Mouse (Mus musculus) ovary, adult 2 months (tissue): ENCODE results near the gene Zfp990. TPM values are rescaled to one million over a fixed set of nuclear protein-coding genes. Genes with fewer than 3 reads are reported as not detected.

ENCODE experiments used
- polyA plus RNA-seq: library from polyadenylated mRNA; depleted of rRNA; stranded (reverse); fragments of >200 nt; gene quantifications from 2 replicates; pipeline ENCODE4 v1.2.3, GENCODE M21; 2012; rRNA removed

Gene Zfp990
- not detected in 2 replicates for polyA plus RNA-seq

DNA sequence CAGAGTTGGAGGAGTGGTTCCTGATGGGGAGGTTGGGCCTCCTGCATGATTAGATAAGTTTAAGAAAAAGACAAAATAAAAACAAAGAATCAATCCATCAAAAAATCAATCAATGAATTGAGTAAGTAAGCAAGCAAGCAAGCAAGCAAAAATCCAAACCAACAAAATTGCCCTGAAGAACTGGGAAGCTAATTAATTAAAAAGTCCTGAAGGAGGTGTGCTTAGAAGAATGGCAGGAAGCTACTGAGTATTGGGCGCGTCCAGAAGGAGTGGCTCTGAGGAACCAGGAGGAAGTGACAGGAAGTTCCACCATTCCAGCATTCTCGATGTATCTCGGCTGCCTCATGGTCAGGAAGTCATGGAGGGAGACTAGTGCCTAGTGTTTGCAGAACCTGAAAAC lies at the start of gene Zfp990:
Gene Zfp990, plus strand, starts transcription at position 301 of the 400 bp plus-strand sequence.

GRCm38 (mm10) chr4:145585078-145585477 lies 74.5 kb downstream of the Zfp990 start, which contains the start of gene Gm13212:
TSS of gene Gm13212 (plus strand) at chr4:145585166.

Other genes with a start within 250 kb of the Zfp990 start
- 0.31 and 0.64 TPM in 2 replicates for gene Tnfrsf8, start 195.6 kb upstream of the Zfp990 start, polyA plus RNA-seq
- gene Gm13212, start 74.4 kb downstream of the Zfp990 start, polyA plus RNA-seq = not detected in 2 replicates
- not detected in 2 replicates for gene Zfp980, start 159.9 kb downstream of the Zfp990 start, polyA plus RNA-seq